Mouse (Mus musculus): Measurements from ENCODE around the gene Rabac1.

GRCm38 (mm10) chr7:24971261-24971971, 1.1 kb downstream of the Rabac1 start:
- TF ChIP-seq CTCF (IDR thresholded peaks at IDR 0.05; ENCODE audit: low read depth) (peak; percentile 86), EP300 (IDR thresholded peaks at IDR 0.05; ENCODE audit: low read depth) (no peak)
